Mouse (Mus musculus): ENCODE data around the gene Tox2.

Tox2 gene

DNA sequence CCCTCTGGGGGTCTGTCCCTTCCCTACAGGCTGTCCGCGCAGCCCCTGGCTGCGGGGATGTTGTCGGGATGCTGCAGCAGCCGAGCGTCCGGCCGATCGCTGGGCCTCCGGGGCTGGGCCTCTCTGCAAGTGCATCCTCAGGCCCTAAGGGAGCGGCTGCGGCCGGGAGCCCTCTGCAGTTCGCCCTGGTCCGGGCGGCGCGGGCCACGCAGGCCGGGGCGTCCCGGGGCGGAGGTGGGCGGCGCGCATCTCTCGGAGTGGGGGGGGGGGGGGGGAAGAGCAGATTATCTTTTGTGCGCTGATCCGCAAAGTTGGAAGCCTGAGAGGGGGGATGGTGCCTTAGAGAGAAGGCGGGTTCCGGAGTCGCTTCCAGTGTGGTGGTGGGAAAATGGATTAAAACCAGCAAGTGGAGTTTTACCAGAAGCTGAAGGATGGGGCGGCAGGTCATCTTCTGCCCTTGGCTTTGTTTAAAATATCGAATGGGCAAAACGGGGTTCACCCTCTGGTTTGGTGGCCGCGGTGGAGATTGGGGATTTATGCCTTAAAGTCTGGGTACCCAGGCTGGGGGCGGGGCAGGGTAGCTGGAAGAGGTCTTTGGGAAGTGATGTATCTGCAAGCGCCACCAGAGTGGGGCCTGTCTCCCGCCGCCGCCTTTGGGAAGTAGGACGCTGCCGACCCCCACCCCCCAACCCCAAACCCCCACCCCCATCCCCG lies 1.8 kb downstream of the Tox2 start:
- no peak for DNase-seq (ENCODE audit: extremely low read depth, low read depth, low spot score)

DNA sequence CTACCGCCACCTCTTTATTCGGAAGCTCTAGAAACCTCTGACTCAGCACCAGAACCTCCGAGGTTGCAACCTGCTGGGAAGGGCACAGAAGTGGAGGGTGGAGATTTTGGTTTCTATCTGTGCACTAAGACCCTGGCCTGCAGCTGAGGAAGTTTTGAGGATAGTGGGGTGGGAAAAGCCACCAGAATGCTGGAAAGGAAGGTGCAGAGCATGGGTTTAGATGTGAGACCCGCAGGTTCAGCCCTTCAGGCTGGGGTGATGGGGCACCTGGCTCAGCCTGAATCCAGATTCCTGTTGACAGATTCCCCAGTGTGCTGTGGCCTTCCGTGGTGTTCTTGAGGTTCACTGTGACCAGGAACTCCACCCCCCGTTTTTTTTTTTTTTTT lies 2.3 kb downstream of the Tox2 start:
- DNase-seq (ENCODE audit: extremely low read depth, low read depth, low spot score), result no peak

GRCm38 (mm10) chr2:163205737-163206490 lies 3.0 kb downstream of the Tox2 start:
- no peak for DNase-seq (ENCODE audit: extremely low read depth, low read depth, low spot score)

DNA sequence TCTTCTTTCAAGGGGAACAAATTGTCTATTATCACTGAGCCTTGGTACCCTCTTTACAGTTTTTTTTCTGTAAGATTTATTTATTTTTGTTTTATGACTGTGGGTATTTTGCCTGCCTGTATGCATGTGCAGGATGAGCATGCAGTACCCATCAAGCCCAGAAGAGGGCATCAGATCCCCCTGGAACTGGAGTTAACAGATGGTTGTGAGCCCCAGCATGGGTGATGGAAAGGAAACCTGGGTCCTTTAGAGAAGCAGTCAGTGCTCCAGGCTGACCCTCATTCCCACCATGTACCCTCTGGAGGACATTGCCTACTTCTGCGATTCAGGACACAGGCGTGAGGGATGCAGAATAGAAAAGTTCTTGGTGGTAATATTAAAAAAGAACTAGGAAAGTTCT lies 4.4 kb downstream of the Tox2 start:
- DNase-seq (ENCODE audit: extremely low read depth, low read depth, low spot score), result no peak

DNA sequence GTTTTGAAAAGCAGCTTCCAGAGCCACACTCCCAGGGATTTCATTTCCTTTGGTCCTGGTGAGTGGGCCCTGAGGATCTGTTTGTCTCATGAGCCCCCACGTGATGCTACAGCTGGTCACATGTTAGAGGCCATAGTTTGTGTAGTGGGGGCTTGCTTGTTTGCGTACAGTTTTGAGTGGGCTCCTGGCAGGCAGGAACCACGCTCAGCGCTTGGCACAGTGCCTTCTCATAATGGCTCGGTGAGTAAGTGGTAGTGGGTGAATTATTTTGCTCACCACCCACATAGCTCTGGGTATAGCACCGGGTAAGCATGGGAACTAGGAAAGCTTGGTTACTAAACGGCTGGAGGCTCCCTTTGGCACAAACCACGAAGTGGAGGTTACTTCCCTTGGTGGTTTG lies 6.2 kb downstream of the Tox2 start:
- DNase-seq (ENCODE audit: extremely low read depth, low read depth, low spot score), result no peak

DNA sequence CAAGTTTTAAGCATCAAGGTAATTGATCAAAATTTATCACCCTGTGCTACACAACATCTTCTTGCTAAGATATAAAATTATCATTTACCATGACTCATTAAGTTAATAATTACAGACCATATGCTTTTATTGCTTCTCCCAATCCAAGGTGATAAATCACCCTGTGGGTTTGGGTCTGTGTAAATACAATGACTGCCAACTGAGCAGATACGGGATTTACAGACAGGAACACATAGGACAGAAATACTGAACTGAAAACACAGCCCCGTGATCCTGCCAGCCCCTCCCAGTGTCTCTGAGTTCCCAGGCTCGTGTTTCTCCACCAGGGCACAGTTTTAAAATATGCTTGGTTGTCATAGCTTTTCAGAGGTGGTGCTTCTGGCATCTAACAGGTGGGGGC lies 10.2 kb downstream of the Tox2 start:
- DNase-seq (ENCODE audit: extremely low read depth, low read depth, low spot score), result no peak

GRCm38 (mm10) chr2:163218095-163218494 lies 15.2 kb downstream of the Tox2 start:
- no peak for DNase-seq (ENCODE audit: extremely low read depth, low read depth, low spot score)

DNA sequence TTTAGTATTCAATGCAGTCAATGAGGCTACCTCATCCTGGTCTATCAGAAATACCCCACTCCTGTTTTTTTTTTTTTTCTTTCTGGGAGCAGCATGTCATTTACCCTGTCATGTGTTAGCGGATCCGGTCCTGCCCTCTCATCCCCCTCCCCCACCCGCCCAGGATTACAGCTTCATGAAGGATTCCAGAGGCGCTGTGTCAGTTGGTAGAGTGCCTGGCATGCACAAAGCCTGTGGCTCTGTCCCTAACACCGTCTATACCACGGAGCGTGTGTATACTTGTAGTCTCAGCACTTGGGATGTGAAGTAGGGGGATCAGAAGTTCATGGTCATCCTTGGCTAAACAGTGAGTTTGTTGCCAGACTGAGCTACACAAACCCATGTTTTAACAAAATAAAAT lies 15.6 kb downstream of the Tox2 start:
- no peak for DNase-seq (ENCODE audit: extremely low read depth, low read depth, low spot score)

DNA sequence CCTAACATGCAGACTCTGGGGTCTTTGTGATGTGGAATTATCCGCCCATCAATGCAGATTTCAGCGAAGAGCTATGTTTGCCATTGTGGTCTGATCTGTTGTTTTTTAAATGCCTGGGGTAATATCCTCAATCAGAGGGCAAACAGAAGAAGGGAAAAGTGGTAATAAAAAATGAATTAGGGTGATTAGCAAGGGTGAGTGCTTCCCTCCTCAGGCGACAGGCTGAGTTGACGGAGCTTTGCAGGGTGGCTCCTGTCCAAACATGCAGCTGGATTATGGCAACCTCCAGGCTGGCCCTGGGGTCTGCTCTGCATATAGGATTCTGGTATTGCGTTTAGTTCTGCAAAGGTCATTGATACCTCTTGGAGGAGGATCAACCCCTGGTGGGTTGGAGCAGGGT lies 16.5 kb downstream of the Tox2 start:
- DNase-seq (ENCODE audit: extremely low read depth, low read depth, low spot score), result no peak

DNA sequence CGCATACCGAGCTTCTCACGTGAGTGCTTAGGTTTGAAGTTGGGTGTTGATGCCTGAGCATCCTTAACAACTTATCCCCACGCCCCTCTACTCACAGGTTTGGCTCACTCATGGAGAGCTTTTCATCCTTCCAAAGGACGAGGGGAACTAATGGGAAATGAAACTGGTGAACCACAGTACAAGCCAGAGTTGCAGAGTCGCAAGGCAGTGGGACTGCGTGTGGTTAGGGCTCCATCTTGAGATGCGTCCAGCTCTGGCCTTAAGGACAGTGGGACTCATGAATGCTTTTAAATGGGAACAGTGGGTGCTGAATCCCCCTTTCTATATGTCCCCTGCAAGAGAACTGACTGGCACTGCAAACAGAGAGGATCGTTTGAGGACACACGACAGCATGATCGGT lies 17.8 kb downstream of the Tox2 start:
- no peak for DNase-seq (ENCODE audit: extremely low read depth, low read depth, low spot score)

DNA sequence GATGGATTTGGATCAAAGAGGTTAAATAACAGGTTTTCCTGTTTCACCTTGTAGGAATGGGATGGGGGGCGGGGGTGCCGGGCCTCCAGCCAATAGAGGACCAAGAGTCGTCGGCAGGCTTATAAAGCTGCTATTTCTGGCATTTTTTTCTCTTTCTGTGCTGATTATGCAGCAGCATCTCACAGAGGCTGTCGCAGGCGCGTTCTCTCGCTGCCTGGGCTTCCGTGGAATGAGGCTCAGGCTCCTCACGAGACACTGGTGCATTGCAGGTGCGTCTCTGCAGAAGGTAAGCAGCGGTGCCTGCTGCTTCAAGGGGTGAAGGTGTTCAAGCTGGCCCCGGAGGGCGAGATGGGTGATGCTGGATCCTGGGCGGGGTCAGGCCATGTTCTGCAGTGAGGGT lies 22.4 kb downstream of the Tox2 start:
- DNase-seq (ENCODE audit: extremely low read depth, low read depth, low spot score), result no peak

DNA sequence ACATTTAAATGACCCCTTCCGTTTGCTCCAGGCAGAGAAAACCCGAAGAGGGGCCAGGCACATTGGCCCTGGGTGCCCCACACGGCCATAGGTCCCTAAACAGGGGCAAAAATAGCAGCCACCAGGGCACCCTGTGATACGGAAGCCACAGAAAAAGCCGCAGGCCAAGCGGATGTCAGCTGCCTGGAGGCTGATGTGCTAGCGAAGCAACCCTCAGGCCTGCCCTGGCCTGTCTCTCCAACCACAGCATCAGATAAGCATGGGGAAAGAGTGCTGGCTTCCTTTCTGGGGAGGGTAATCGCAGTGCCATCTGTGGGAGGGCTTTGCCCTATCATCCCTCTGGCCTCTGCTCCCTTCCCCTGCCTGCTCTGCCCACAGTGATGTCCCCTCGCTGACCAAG lies 26.1 kb downstream of the Tox2 start:
- DNase-seq (ENCODE audit: extremely low read depth, low read depth, low spot score), result no peak

DNA sequence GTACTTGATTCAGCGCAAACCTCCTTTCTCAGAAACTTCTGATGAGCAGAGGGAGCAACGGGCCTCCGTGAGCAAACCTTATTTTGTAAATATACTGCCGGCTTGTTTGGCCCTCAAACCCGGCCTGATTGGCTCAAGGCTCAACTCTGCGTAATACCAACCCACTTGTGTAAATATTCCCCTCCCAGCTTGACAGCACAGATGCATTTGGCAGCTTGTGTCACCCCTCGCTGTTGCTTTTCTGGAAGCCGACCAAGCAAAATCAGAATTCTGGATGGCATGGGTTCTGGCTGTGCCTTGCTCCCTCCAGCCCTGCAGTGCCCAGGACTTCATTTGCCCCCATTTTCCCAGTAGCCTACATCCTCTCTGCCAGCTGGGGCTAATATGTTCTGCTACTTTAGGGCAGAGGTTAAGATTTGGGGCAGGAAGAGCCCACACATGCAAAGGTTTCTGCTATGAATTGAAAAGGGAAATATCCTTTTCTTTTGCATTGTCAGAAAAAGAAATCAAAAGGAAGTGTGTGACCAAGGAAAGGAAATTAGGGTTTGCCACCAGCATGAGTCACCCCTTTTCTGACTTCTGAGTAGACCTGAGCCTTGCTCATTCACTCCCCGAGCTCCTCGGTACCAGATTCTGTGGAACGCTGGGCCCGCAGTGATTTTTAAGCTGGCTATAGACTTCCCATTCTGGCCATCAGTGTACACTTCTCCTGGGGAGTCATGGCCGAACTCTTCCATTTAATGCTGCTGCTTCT lies 29.0 kb downstream of the Tox2 start:
- no peak for DNase-seq (ENCODE audit: extremely low read depth, low read depth, low spot score)

DNA sequence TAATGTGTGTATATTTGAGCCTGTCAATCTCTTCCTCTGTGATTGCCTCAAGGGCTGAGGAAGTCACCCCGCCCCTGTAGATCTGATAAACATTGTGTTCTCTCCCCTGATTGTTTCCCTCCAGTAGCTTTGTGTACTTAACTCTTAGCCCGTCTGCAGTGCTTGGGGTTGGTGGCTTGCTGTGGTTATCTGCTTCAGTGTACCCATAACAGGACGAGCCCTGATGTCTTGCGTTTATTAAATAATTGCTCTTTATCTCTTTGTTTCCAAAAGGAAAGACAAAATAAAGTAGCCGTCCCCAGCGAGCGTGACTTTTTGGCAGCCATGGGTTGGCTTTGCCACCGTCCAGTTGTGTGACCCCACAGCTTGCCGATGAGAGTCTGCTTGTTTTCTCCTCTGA lies 30.7 kb downstream of the Tox2 start:
- no peak for DNase-seq (ENCODE audit: extremely low read depth, low read depth, low spot score)

- no peak for DNase-seq (ENCODE audit: extremely low read depth, low read depth, low spot score)
Measured at GRCm38 (mm10) chr2:163236057-163236456, 33.1 kb downstream of the Tox2 start.

DNA sequence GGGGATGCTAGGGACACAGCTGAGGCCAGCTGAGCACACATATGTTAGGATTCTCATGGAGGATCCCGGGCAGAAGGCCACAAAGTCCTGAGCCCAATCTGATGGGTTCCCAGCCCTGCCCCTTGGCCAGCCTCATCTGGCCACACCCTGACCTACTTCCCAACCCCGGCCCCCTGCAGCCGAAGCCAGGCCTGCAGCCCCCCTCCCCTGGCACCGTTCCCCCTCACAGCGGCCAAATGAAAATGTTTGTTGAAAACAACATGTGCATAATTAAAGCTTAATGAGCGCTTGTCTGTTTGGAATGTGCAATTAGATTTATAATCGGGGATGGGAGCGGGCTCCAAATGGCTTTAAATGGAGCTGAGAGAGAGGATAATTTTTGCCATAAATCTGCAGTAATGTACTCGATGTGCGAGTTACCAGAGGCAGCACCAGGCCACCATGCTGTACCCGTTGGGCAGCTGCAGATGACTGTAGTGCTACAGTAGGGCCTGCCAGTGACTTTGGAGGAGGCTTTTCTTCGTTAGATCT lies 35.1 kb downstream of the Tox2 start:
- DNase-seq (ENCODE audit: extremely low read depth, low read depth, low spot score), result no peak

GRCm38 (mm10) chr2:163239945-163240344 lies 37.0 kb downstream of the Tox2 start:
- DNase-seq (ENCODE audit: extremely low read depth, low read depth, low spot score), result no peak

GRCm38 (mm10) chr2:163241867-163242266 lies 38.9 kb downstream of the Tox2 start:
- DNase-seq (ENCODE audit: extremely low read depth, low read depth, low spot score), result no peak

- DNase-seq (ENCODE audit: extremely low read depth, low read depth, low spot score), result no peak
Measured at GRCm38 (mm10) chr2:163243917-163244852, 41.3 kb downstream of the Tox2 start.

DNA sequence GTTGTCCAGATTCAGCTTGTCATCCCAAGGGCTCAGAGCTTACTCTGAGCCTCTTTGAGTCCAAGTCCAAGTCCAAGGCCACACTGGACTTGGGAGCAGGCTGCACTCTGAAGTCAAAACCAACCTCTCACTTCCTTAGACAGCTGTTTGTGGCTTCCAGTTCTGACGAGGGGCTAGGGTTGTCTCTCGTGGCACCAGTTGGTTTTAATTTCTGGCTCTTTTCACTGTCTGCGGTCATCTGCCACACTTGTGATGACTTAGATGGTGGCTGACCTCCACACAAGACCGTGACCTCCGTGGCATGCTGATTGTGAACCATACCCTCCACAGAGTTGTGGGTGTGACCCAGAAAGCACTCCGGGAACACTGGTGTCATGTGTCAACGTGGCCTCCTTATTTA lies 46.0 kb downstream of the Tox2 start:
- DNase-seq (ENCODE audit: extremely low read depth, low read depth, low spot score), result no peak

- DNase-seq (ENCODE audit: extremely low read depth, low read depth, low spot score), result no peak
Measured at GRCm38 (mm10) chr2:163252645-163253044, 49.7 kb downstream of the Tox2 start.
